Mouse (Mus musculus) small intestine, adult 2 months (tissue): ENCODE results near the gene Sh3gl2. TPM values are rescaled to one million over a fixed set of nuclear protein-coding genes. Genes with fewer than 3 reads are reported as not detected.

Experiments used
- H3K27ac ChIP-seq: fragments of 200-500 bp; 2 replicates; pipeline ENCODE4 v1.5.1; 2012; ENCODE audit warnings: low read depth, low read length, control low read depth, inconsistent platforms; ENCODE audit not compliant: insufficient read depth
- H3K27me3 ChIP-seq: fragments of 200-500 bp; 2 replicates; pipeline ENCODE4 v1.6.1; 2012; ENCODE audit warnings: mild to moderate bottlenecking, moderate library complexity, low read length, inconsistent platforms; ENCODE audit not compliant: control insufficient read depth, insufficient read depth
- H3K36me3 ChIP-seq: fragments of 200-500 bp; 2 replicates; pipeline ENCODE4 v1.6.1; 2012; ENCODE audit warnings: mild to moderate bottlenecking, low read length, control low read depth, inconsistent platforms; ENCODE audit not compliant: control insufficient read depth, insufficient read depth
- H3K4me1 ChIP-seq: fragments of 200-500 bp; 2 replicates; pipeline ENCODE4 v1.6.1; 2012; ENCODE audit warnings: low read length, inconsistent platforms, mixed read lengths; ENCODE audit not compliant: control insufficient read depth, insufficient read depth, insufficient read length
- H3K4me3 ChIP-seq: fragments of 200-500 bp; 2 replicates; pipeline ENCODE4 v1.5.1; 2012; ENCODE audit warnings: low read depth, mild to moderate bottlenecking, control low read depth, inconsistent platforms, low read length, moderate library complexity
- CTCF ChIP-seq: fragments of 200-500 bp; IDR thresholded peaks from 2 replicates; pipeline ENCODE4 v1.5.1; 2012; ENCODE audit warnings: low read depth, mild to moderate bottlenecking, control low read depth, inconsistent platforms, low read length, moderate library complexity, mixed read lengths; ENCODE audit not compliant: insufficient replicate concordance, insufficient read length; ENCODE audit errors: extremely low read depth
- POLR2A ChIP-seq: fragments of 200-500 bp; IDR thresholded peaks from 2 replicates; pipeline ENCODE4 v1.6.1; 2012; ENCODE audit warnings: low read depth, mild to moderate bottlenecking, control low read depth, inconsistent platforms, low read length, moderate library complexity
- WGBS: fragments of 180-500 bp; shearing (Covaris S2); methylation state at CpG from one replicate; pipeline ENCODE4 v1.1.7; 2018; 5-methylcytosine and 5-hydroxymethylcytosine counted together
- polyA plus RNA-seq: library from polyadenylated mRNA; depleted of rRNA; stranded (reverse); fragments of >200 nt; gene quantifications from 2 replicates; pipeline ENCODE4 v1.2.3, GENCODE M21; 2012

Sh3gl2 gene
- polyA plus RNA-seq, 1 experiment: 16.7 TPM

DNA sequence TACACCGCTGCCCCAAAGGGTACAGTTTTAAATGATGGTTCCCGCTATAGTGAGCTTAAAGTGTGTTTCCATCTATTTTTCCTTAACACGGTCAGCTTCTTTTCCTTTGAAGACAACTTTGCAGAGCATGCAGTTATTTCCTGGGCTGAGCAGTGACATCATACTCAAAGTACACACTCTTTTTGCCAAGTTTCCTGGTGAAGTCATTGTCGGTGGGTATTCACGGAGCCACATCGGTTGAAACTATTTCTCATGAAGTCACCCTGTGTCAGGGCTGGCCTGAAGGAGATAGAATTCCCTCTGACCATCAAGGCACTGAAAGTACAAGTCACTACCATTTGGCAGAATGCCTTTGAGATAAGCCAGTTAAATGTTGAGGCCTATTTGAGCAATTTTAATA, 354.8 kb downstream of the Sh3gl2 start:
- Histone ChIP-seq H3K36me3 (no peaks in the 10 kb centered on the region), H3K4me1 (no peaks in the 10 kb centered on the region), H3K4me3 (no peak overlapping the region), H3K27me3 (no peaks in the 10 kb centered on the region), H3K27ac (no peak overlapping the region)
- 84% methylated on average over 6 of the region's 6 CpGs for WGBS
- TF ChIP-seq POLR2A (no peak), CTCF (no peak)

DNA sequence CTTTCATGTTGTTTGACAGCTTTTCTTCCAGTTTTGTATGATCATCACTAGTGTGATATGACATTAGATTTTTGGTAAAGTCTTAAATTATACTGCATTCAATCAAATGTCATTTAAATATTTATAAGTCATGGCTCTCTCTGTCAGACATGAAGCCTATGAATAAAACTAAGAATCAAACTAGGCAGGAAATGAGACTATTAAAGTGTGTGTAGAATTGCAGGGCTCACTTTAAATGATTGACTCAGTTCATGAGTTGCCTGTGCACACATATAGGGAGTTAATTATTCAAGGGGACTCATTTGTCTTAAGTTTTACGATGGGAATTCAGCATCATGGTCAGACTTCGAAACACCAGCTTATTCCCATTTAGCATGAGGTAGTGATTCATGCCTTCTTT, 380.5 kb downstream of the Sh3gl2 start:
- Histone ChIP-seq H3K27me3 (no peaks in the 10 kb centered on the region), H3K36me3 (no peaks in the 10 kb centered on the region), H3K4me3 (no peak overlapping the region), H3K27ac (no peak overlapping the region), H3K4me1 (no peaks in the 10 kb centered on the region)
- 75% methylated on average over 2 of the region's 2 CpGs for WGBS
- TF ChIP-seq CTCF (no peak), POLR2A (no peak)

DNA sequence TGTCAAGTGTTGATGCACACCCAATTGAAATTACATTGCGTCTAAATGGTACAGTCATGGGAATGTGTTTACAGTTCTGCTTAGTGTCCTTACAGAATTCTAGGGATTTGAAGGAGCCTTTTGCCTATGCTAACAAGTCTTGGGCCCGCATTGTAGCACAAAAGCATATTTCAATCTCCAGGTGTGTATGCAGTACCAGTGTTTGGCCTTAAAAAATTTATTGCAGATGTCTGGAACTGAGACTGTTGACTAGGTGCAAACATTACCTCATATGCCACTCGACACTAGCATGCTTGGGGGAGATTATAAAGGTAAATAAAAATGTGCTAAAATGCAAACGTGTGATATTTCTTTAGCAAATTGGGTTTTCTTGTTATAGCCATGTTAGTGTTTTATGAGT, 384.0 kb downstream of the Sh3gl2 start:
- Histone ChIP-seq H3K4me1 (no peaks in the 10 kb centered on the region), H3K4me3 (no peak overlapping the region), H3K36me3 (no peaks in the 10 kb centered on the region), H3K27ac (no peak overlapping the region), H3K27me3 (no peaks in the 10 kb centered on the region)
- 43% methylated on average over 4 of the region's 4 CpGs for WGBS
- TF ChIP-seq POLR2A: no peak
- TF ChIP-seq CTCF: no peak

DNA sequence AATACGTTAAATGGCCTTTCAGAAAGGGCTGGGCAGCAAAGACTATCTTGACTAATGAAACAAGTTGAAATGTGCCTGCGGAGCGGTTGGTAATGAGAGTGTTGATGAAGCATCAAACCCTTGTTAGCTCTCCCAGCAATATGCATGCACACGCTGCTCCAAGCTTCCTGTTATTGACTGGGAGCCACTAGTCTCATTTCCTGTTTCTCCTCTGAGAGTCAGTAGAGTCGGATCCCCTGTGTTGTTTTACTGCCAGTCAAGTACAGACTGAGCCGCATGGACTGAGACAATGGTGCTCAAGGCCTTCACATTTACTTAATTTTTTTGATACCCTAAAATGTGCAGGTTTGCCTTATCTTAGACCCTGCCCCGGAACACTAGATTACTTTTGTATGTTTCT, 386.1 kb downstream of the Sh3gl2 start:
- Histone ChIP-seq H3K4me3 (no peak overlapping the region), H3K4me1 (no peaks in the 10 kb centered on the region), H3K36me3 (no peaks in the 10 kb centered on the region), H3K27ac (no peak overlapping the region), H3K27me3 (no peaks in the 10 kb centered on the region)
- WGBS: 65% methylated on average over 7 of the region's 7 CpGs
- TF ChIP-seq CTCF (no peak), POLR2A (no peak)

DNA sequence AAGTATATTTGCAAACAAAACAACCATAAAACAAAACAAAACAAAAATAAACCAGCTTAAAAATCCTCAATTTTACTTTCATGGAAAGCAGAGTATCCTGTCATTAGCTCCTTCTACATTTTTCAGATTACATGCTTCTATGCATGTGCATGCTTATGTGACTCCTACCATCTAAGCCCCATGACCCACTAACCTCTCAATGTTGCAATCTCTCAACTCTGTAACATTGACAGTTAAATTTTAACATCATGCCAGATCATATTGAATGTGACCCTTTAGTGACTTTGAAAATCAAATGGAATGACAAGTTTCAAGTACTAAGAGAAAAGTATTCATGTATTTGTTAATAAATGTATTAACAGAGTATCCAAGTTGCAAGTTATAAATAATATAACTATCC, 389.2 kb downstream of the Sh3gl2 start:
- no peak overlapping the region for H3K4me3 ChIP-seq
- H3K27ac ChIP-seq: no peak overlapping the region
- H3K27me3 ChIP-seq: no peaks in the 10 kb centered on the region
- no peaks in the 10 kb centered on the region for H3K36me3 ChIP-seq
- no peaks in the 10 kb centered on the region for H3K4me1 ChIP-seq
- TF ChIP-seq POLR2A (no peak), CTCF (no peak)

DNA sequence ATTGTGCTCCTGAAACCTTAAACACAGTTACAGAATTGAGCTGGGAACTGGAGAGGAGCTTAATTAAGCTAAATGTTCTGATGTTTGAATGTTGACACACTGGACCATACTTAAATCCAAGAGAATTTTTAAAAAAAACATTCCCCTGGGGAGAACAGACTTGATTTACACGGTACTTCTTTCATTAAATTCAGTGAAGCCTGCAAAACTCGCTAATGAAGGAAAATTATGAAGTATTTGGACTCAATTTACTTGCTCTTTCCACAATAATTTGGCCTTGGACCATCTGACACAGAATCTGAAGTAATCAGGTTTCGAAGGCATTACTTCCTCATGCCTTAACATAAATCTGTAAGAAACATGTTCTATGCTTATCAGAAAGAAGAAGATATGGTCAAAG, 408.4 kb downstream of the Sh3gl2 start:
- 73% methylated on average over 3 of the region's 3 CpGs for WGBS
- Histone ChIP-seq H3K4me3 (no peak overlapping the region), H3K4me1 (no peaks in the 10 kb centered on the region), H3K36me3 (no peaks in the 10 kb centered on the region), H3K27me3 (no peaks in the 10 kb centered on the region), H3K27ac (no peak overlapping the region)
- no peak for TF ChIP-seq CTCF
- TF ChIP-seq POLR2A: no peak

DNA sequence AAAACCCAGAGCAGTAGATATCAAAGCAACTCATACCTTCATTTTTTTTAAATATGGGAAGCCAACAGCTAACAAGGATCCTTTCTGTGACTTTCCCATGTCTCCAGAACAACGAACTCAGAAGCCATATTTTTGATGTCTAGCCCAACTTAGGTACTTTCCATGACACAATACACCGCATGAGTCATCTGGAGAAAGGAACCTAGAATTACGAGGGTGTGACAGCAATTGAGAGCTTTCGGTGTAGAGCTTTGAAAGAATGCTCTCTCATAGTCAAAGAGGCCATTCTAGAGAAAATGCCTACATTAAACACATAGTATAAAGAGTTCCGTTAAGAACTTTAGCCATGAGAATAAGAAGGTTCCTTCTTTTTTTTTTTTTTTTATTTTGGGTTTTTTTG, 413.8 kb downstream of the Sh3gl2 start:
- TF ChIP-seq CTCF: no peak
- no peak for TF ChIP-seq POLR2A
- 76% methylated on average over 5 of the region's 5 CpGs for WGBS

DNA sequence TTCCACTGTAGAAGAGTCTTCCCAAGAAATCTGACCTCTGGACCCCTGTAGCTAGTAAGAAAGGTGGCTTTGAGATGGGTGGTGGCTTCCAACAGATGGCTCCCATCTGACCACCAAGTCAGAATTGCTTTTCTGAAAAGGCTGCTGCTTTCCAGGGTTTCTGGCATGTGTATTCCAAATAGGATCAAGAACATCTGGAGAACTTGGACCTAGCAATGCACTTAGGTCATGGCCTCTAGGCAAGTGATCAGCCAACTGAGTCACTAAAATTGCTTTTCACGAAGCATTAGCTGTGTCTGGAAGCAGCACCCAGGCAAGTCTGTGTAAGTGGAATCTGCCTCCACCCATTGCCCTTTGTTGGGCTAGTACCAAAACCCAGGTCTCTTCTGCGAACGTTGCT, 414.3 kb downstream of the Sh3gl2 start:
- no peak overlapping the region for H3K27ac ChIP-seq
- H3K27me3 ChIP-seq: no peaks in the 10 kb centered on the region
- 81% methylated on average over 3 of the region's 3 CpGs for WGBS
- no peaks in the 10 kb centered on the region for H3K36me3 ChIP-seq
- no peaks in the 10 kb centered on the region for H3K4me1 ChIP-seq
- no peak overlapping the region for H3K4me3 ChIP-seq
- no peak for TF ChIP-seq CTCF
- TF ChIP-seq POLR2A: no peak

More for the DNA sequence above, 413.8 kb downstream of the Sh3gl2 start:
- H3K36me3 ChIP-seq: no peaks in the 10 kb centered on the region
- H3K4me3 ChIP-seq: no peak overlapping the region
- no peaks in the 10 kb centered on the region for H3K27me3 ChIP-seq
- H3K4me1 ChIP-seq: no peaks in the 10 kb centered on the region
- H3K27ac ChIP-seq: no peak overlapping the region
